In the genomic region with DNA sequence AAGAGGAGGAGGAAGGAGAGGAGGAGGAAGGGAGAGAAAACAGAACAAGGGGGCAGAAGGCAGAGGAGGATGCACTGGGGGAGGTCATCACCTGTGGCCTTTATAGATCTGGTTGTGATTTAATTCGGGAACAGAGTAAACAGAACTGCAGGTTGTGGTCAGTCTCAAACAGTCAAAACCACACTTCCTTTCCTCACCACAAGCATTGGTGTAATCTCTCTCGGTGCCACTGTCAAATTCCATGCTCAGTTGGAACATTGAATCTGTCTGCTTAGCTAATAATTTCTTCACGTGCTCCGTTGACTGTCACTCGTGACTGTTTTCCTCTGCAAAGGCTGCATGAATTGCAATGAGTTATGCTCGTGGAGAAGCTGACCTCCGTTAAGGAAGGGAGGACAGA, we compare ENCODE assay signal across 20 mouse cellular contexts.
DNase-seq lines count a peak whose midpoint lies in the region; ATAC-seq and TF ChIP-seq lines count a peak whose summit lies in the region.
"Had no signal": no experiment of that assay in that cellular context is flagged by ENCODE, and none has a peak within 500 bp of the region (broad histone marks: within the 10 kb centered on the region; RNA-seq: fewer than 3 reads in every experiment).

No protein-coding gene starts in this region.

- no peak overlapping the region for H3K27ac ChIP-seq in layer of hippocampus, adult 2 months
- H3K27ac ChIP-seq: embryonic facial prominence, embryonic 12.5 days; forebrain, embryonic 15.5 days; heart, adult 2 months; heart, embryonic 15.5 days; hindbrain, embryonic 12.5 days had no signal

- H3K4me3 ChIP-seq in layer of hippocampus, adult 2 months, result no peak overlapping the region
- H3K4me3 ChIP-seq: embryonic facial prominence, embryonic 12.5 days; forebrain, embryonic 15.5 days; heart, adult 2 months; heart, embryonic 15.5 days; hindbrain, embryonic 12.5 days had no signal

- peak; percentile 76 for ATAC-seq in common myeloid progenitor, adult 5-6 weeks (replicated peaks; ENCODE audit: low read depth, poor library complexity, severe bottlenecking)
- peak; percentile 95 for ATAC-seq in megakaryocyte progenitor cell, adult 5-6 weeks (replicated peaks; ENCODE audit: poor library complexity)
- ATAC-seq: forebrain, embryonic 15.5 days; hindbrain, embryonic 16.5 days had no signal

- TF ChIP-seq CTCF in layer of hippocampus, adult 2 months (conservative IDR thresholded peaks at IDR 0.05), result no peak

- DNase-seq in lung, postnatal 36 days, result peak; percentile 2
- no peak for DNase-seq in lung, postnatal 14 days
- DNase-seq in 416B (ENCODE audit: low read depth), result peak; percentile 30
- DNase-seq in testis, postnatal 10 days (ENCODE audit: low spot score), result no peak
- no peak for DNase-seq in layer of hippocampus, adult 2 months (ENCODE audit: low spot score in 2 of 2)
- DNase-seq in urinary bladder, postnatal 10 days (ENCODE audit: low spot score), result no peak
- DNase-seq: adrenal gland, adult 2 months; adrenal gland, postnatal 25 days; cerebellum, adult 8-10 months; cerebellum, postnatal 14 days; gastrocnemius, postnatal 10 days; heart, adult 2 months; heart, postnatal 14 days had no signal

Comparison
In these comparisons a context has a peak if more than half of its experiments do, and no peak if none do; other contexts are left out.
1. DNase-seq: peak in lung, postnatal 36 days (single experiment) and 416B (single experiment); none in lung, postnatal 14 days (single experiment), testis, postnatal 10 days (single experiment), layer of hippocampus, adult 2 months (0 of 2) and urinary bladder, postnatal 10 days (single experiment).